Mouse (Mus musculus) heart, embryonic 13.5 days (tissue): ENCODE data around the gene Zkscan7. TPM values are rescaled to one million over a fixed set of nuclear protein-coding genes. Genes with fewer than 3 reads are reported as not detected.

Experiments used
- ATAC-seq: fragments of 200-750 bp; cut with Nextera tagmentation; 2 replicates; pipeline ENCODE4 v1.8.0; 2017; ENCODE audit warnings: moderate TSS enrichment; ENCODE audit not compliant: insufficient number of reproducible peaks, low FRiP score, low TSS enrichment; ENCODE audit errors: extremely low read depth
- H3K27ac ChIP-seq: fragments of 300-500 bp; sonication (generic); replicated peaks from 2 replicates; pipeline ENCODE4 v1.5.1; 2015; ENCODE audit warnings: moderate library complexity, mild to moderate bottlenecking, inconsistent platforms
- H3K27me3 ChIP-seq: fragments of 300-500 bp; sonication (generic); replicated peaks from 2 replicates; pipeline ENCODE4 v1.6.1; 2015; ENCODE audit warnings: mild to moderate bottlenecking, inconsistent platforms
- H3K36me3 ChIP-seq: fragments of 300-500 bp; sonication (generic); 2 replicates; pipeline ENCODE4 v1.6.1; 2015; ENCODE audit warnings: mild to moderate bottlenecking, inconsistent platforms
- H3K4me1 ChIP-seq: fragments of 300-500 bp; sonication (generic); 2 replicates; pipeline ENCODE4 v1.6.1; 2015; ENCODE audit warnings: inconsistent platforms
- H3K4me2 ChIP-seq: fragments of 300-500 bp; sonication (generic); 2 replicates; pipeline ENCODE4 v1.6.1; 2015; ENCODE audit warnings: inconsistent platforms, mild to moderate bottlenecking, moderate library complexity
- H3K4me3 ChIP-seq: fragments of 300-500 bp; sonication (generic); 2 replicates; pipeline ENCODE4 v1.5.1; 2015; ENCODE audit warnings: moderate library complexity, mild to moderate bottlenecking, inconsistent platforms
- H3K9ac ChIP-seq: fragments of 300-500 bp; sonication (generic); 2 replicates; pipeline ENCODE4 v1.6.1; 2015; ENCODE audit warnings: inconsistent platforms, mild to moderate bottlenecking, moderate library complexity
- H3K9me3 ChIP-seq: fragments of 300-500 bp; sonication (generic); 2 replicates; pipeline ENCODE4 v1.6.1; 2016; ENCODE audit warnings: inconsistent platforms
- WGBS: fragments of 180-500 bp; shearing (Covaris S2); methylation state at CpG from one replicate; pipeline ENCODE4 v1.1.7; 2015; ENCODE audit warnings: mixed read lengths; 5-methylcytosine and 5-hydroxymethylcytosine counted together
- polyA plus RNA-seq: library from polyadenylated mRNA; unstranded; fragments of >200 nt; fragmentation: Nextera tagmentation; extraction: Ambion mirVana; gene quantifications from 2 replicates; pipeline ENCODE4 v1.2.1, GENCODE M21; 2015

Zkscan7 gene
- polyA plus RNA-seq, 1 experiment from 2014 or later = 3.0 TPM

DNA sequence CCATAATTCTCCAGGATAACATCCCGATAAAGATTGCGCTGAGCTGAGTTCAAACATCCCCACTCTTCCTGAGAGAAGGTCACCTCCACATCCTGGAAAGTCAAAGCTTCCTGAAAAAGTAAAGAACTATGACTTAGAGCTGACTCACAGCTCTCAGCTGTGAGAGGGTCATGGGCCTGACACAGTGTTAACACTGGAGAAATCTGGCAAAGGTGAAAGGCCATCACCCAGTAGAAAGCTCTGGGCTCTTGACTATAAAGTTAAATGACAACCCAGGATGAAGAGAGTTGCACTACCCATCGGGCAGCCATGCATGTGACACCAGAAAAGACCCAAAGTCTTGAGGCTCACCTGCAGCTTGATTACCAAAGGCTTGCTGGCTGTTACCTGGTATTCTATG lies 28.8 kb upstream of the Zkscan7 start:
- peaks cover 96% of the 10 kb centered on the region for H3K36me3 ChIP-seq
- H3K4me1 ChIP-seq = no peaks in the 10 kb centered on the region
- H3K9me3 ChIP-seq = peaks cover 58% of the 10 kb centered on the region
- 95% methylated on average over 3 of the region's 3 CpGs for WGBS
- no peak for ATAC-seq
- no peak overlapping the region for H3K4me2 ChIP-seq
- no peak overlapping the region for H3K27ac ChIP-seq
- no peak overlapping the region for H3K9ac ChIP-seq
- no peak overlapping the region for H3K4me3 ChIP-seq
- H3K27me3 ChIP-seq = no peaks in the 10 kb centered on the region

- Histone ChIP-seq H3K27me3 (no peaks in the 10 kb centered on the region), H3K9ac (no peak overlapping the region), H3K27ac (no peak overlapping the region), H3K4me2 (no peak overlapping the region), H3K4me3 (no peak overlapping the region), H3K4me1 (peaks cover 21% of the 10 kb centered on the region), H3K36me3 (peaks cover 70% of the 10 kb centered on the region), H3K9me3 (peaks cover 45% of the 10 kb centered on the region)
- no peak for ATAC-seq
Measured at GRCm38 (mm10) chr9:122860752-122861151, 24.7 kb upstream of the Zkscan7 start.

- no peak for ATAC-seq
- 19% methylated on average over 2 of the region's 2 CpGs for WGBS
- H3K9ac ChIP-seq = 0 out of 2 replicates have a peak overlapping the region, but pooled peaks have one; percentile 19
- peaks cover 42% of the 10 kb centered on the region for H3K36me3 ChIP-seq
- H3K27me3 ChIP-seq = no peaks in the 10 kb centered on the region
- H3K27ac ChIP-seq = peak overlapping the region; percentile 20; the same call in 1 of the 2 replicates
- peaks cover 44% of the 10 kb centered on the region for H3K9me3 ChIP-seq
- peaks cover 21% of the 10 kb centered on the region for H3K4me1 ChIP-seq
- H3K4me2 ChIP-seq = peak overlapping the region; percentile 87
- H3K4me3 ChIP-seq = peak overlapping the region; percentile 88
Measured at GRCm38 (mm10) chr9:122863731-122864130, 21.8 kb upstream of the Zkscan7 start.

- Histone ChIP-seq H3K27ac (no peak overlapping the region), H3K4me1 (peaks cover 21% of the 10 kb centered on the region), H3K4me3 (peak overlapping the region; percentile 88), H3K9me3 (peaks cover 33% of the 10 kb centered on the region), H3K4me2 (peak overlapping the region; percentile 87), H3K36me3 (peaks cover 31% of the 10 kb centered on the region), H3K27me3 (no peaks in the 10 kb centered on the region; the same call in 1 of the 2 replicates), H3K9ac (peak overlapping the region; percentile 95)
- ATAC-seq = no peak
- WGBS = 70% methylated on average over 3 of the region's 3 CpGs
Measured at GRCm38 (mm10) chr9:122864848-122865247, 20.6 kb upstream of the Zkscan7 start.

DNA sequence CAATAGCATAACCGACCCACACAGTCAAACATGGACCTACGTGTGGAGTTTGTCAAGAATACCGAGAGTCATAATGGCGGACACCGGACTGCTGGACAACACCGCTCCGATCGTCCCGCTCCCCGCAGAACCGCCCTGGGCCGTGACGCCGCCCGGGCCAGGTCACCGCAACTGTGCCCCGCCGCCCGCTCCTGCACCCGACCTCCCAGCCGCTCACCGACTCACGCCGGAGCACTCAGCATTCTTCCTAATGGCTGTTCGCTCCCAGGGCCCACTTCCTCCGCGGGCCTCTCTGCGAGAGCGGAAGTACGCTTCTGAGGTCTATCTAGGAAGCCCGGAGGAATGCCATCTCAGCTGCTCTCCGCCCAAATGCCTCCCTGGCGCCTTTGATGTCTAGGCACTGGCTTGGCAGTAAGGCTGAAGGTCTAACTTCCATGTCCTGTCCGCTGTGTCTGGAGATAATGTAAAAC lies 19.8 kb upstream of the Zkscan7 start, which contains the start of gene Zfp445:
TSS of gene Zfp445 (minus strand) at position 310 of the 470 bp plus-strand sequence.
- Histone ChIP-seq H3K9ac (peak within 1 kb of the TSS; percentile 95), H3K4me1 (peaks cover 21% of the 10 kb centered on the region), H3K27me3 (no peaks in the 10 kb centered on the region; the same call in 1 of the 2 replicates), H3K4me2 (peak within 1 kb of the TSS; percentile 87), H3K36me3 (peaks cover 22% of the 10 kb centered on the region), H3K9me3 (peaks cover 29% of the 10 kb centered on the region), H3K4me3 (peak within 1 kb of the TSS; percentile 88), H3K27ac (peak within 1 kb of the TSS; percentile 84)
- under 1% methylated on average over 34 of the region's 34 CpGs for WGBS
- peak; percentile 75 for ATAC-seq

- Histone ChIP-seq H3K4me3 (peak overlapping the region; percentile 88), H3K4me2 (peak overlapping the region; percentile 87), H3K27me3 (no peaks in the 10 kb centered on the region; the same call in 1 of the 2 replicates), H3K9ac (peak overlapping the region; percentile 95), H3K36me3 (peaks cover 17% of the 10 kb centered on the region), H3K9me3 (peaks cover 24% of the 10 kb centered on the region; the same call in 1 of the 2 replicates), H3K27ac (no peak overlapping the region), H3K4me1 (peaks cover 21% of the 10 kb centered on the region)
- ATAC-seq = no peak
- 80% methylated on average over 4 of the region's 4 CpGs for WGBS
Measured at GRCm38 (mm10) chr9:122866192-122866591, 19.3 kb upstream of the Zkscan7 start.

- no peak overlapping the region for H3K27ac ChIP-seq
- no peaks in the 10 kb centered on the region for H3K4me1 ChIP-seq
- ATAC-seq = no peak
- no peak overlapping the region for H3K9ac ChIP-seq
- no peaks in the 10 kb centered on the region for H3K36me3 ChIP-seq
- H3K27me3 ChIP-seq = no peaks in the 10 kb centered on the region; the same call in 1 of the 2 replicates
- H3K4me2 ChIP-seq = no peak overlapping the region
- 79% methylated on average over 4 of the region's 4 CpGs for WGBS
- H3K4me3 ChIP-seq = no peak overlapping the region
- H3K9me3 ChIP-seq = 0 out of 2 replicates have a peak, but pooled peaks cover 9% of the 10 kb centered on the region
Measured at GRCm38 (mm10) chr9:122872595-122872994, 12.9 kb upstream of the Zkscan7 start.

- Histone ChIP-seq H3K27me3 (no peaks in the 10 kb centered on the region; the same call in 1 of the 2 replicates), H3K36me3 (no peaks in the 10 kb centered on the region), H3K9ac (no peak overlapping the region), H3K4me2 (no peak overlapping the region), H3K27ac (no peak overlapping the region), H3K4me1 (no peaks in the 10 kb centered on the region), H3K9me3 (0 out of 2 replicates have a peak, but pooled peaks cover 9% of the 10 kb centered on the region), H3K4me3 (no peak overlapping the region)
- WGBS = 52% methylated on average over 1 of the region's 1 CpGs
- no peak for ATAC-seq
Measured at GRCm38 (mm10) chr9:122874653-122875052, 10.8 kb upstream of the Zkscan7 start.

DNA sequence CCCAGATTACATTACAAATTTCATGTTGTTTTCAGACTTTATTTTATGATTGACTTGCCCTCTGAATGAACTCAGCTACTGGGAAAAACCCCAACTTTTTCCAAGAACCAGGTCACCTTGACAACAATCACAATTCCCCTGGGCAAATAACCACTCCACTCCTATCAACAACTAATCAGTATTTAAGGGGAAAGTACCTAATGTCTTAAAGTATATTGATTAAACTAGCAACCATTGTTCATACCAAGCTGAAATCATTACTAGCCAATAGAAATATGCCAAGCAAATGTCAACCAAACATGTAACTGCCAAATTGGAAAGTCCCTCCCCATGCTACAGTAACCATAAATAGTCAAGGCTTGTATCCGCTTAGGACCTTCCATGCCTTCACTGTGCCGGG lies 10.3 kb upstream of the Zkscan7 start:
- H3K27me3 ChIP-seq = no peaks in the 10 kb centered on the region
- no peaks in the 10 kb centered on the region for H3K36me3 ChIP-seq
- 74% methylated on average over 2 of the region's 2 CpGs for WGBS
- no peak overlapping the region for H3K9ac ChIP-seq
- no peaks in the 10 kb centered on the region for H3K4me1 ChIP-seq
- H3K4me2 ChIP-seq = no peak overlapping the region
- H3K9me3 ChIP-seq = 0 out of 2 replicates have a peak, but pooled peaks cover 9% of the 10 kb centered on the region
- H3K4me3 ChIP-seq = no peak overlapping the region
- no peak for ATAC-seq
- no peak overlapping the region for H3K27ac ChIP-seq

DNA sequence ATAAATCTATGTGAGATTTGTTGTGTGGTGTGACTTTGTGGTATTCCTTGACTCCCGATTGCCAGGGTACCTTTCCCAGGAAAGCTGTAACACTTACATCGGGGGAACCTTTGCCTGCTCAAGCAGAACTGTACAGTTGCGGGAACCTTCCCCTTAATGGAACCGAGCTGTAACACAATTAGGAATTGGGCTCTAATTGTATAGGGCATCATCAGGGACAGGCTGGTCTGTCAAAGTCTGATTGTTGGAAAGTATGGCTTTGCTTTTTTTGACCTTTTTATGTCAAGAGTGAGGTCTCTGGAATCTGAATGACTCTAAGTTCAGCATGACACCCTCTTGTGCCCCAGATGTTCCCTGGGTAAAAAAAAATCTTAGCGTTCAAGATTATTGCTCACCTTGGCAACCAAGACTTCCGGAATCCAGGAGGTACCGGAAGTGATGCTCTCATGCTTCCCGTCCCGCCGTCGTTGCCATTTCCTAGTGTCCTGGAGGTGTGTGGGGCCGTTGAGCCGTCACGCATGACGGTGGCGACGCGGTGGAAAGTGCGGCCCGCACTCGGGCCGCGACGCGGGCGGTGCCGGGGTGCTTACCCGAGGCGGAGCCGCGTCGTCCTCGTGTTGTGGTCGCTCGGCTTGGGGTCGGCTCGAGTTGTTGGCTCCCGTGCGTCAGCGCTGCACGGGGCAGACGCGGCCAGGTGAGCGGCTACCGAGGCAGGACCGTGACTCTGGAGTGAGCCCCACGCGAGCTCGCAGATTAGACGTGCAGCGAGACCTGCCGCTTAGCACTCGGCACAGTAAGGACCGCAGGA lies 1.1 kb downstream of the Zkscan7 start:
- WGBS = 6% methylated on average over 54 of the region's 54 CpGs
- Histone ChIP-seq H3K4me3 (peak overlapping the region; percentile 83), H3K9me3 (peaks cover 9% of the 10 kb centered on the region; the same call in 1 of the 2 replicates), H3K9ac (peak overlapping the region; percentile 90), H3K27ac (no peak overlapping the region), H3K4me1 (peaks cover 5% of the 10 kb centered on the region), H3K36me3 (peaks cover 17% of the 10 kb centered on the region), H3K27me3 (peaks cover 7% of the 10 kb centered on the region; the same call in 1 of the 2 replicates), H3K4me2 (peak overlapping the region; percentile 88)
- ATAC-seq = peak; percentile 42; the same call in 1 of the 2 replicates

GRCm38 (mm10) chr9:122901047-122901446 lies 15.6 kb downstream of the Zkscan7 start:
- Histone ChIP-seq H3K4me3 (no peak overlapping the region), H3K27ac (no peak overlapping the region), H3K4me1 (peaks cover 3% of the 10 kb centered on the region; the same call in 1 of the 2 replicates), H3K9me3 (peaks cover under 1% of the 10 kb centered on the region; the same call in 1 of the 2 replicates), H3K9ac (no peak overlapping the region), H3K4me2 (no peak overlapping the region), H3K36me3 (peaks cover 4% of the 10 kb centered on the region), H3K27me3 (no peaks in the 10 kb centered on the region)
- 81% methylated on average over 2 of the region's 2 CpGs for WGBS
- no peak for ATAC-seq
